Comparison of ENCODE assay signal across 17 mouse cellular contexts in genomic region chr5:102311570-102311969, GRCm38 (mm10).
"Had no signal": no experiment of that assay in that cellular context is flagged by ENCODE, and none has a peak within 500 bp of the region (broad histone marks: within the 10 kb centered on the region; RNA-seq: fewer than 3 reads in every experiment).

No protein-coding gene starts in this region.

- H3K27me3 ChIP-seq: neural tube, embryonic 12.5 days; neural tube, embryonic 13.5 days; neural tube, embryonic 15.5 days; stomach, embryonic 15.5 days had no signal

- DNase-seq: retina, postnatal 1 day; right cerebral cortex, adult 18-20 months; right cerebral cortex, postnatal 14 days; right cerebral cortex, postnatal 25 days; right cerebral cortex, postnatal 4 days; spleen, adult 18-20 months; thymus, adult 18-20 months; thymus, adult 2 months; thymus, postnatal 14 days; thymus, postnatal 25 days; thymus, postnatal 36 days; thymus, postnatal 4 days had no signal

- H3K4me3 ChIP-seq: neural tube, embryonic 12.5 days; neural tube, embryonic 13.5 days; neural tube, embryonic 15.5 days; stomach, embryonic 15.5 days had no signal

- H3K9ac ChIP-seq: neural tube, embryonic 12.5 days; neural tube, embryonic 13.5 days; neural tube, embryonic 15.5 days; stomach, embryonic 15.5 days had no signal

- H3K4me1 ChIP-seq: neural tube, embryonic 12.5 days; neural tube, embryonic 13.5 days; neural tube, embryonic 15.5 days; stomach, embryonic 15.5 days had no signal

- H3K9me3 ChIP-seq: neural tube, embryonic 12.5 days; neural tube, embryonic 13.5 days; neural tube, embryonic 15.5 days; stomach, embryonic 15.5 days had no signal

- H3K36me3 ChIP-seq: neural tube, embryonic 12.5 days; neural tube, embryonic 13.5 days; neural tube, embryonic 15.5 days; stomach, embryonic 15.5 days had no signal

- H3K4me2 ChIP-seq: neural tube, embryonic 12.5 days; neural tube, embryonic 13.5 days; neural tube, embryonic 15.5 days; stomach, embryonic 15.5 days had no signal

- H3K27ac ChIP-seq: neural tube, embryonic 12.5 days; neural tube, embryonic 13.5 days; neural tube, embryonic 15.5 days; stomach, embryonic 15.5 days; stomach, postnatal 0 days had no signal
